Comparison of ENCODE assay signal across 13 mouse cellular contexts in the genomic region with DNA sequence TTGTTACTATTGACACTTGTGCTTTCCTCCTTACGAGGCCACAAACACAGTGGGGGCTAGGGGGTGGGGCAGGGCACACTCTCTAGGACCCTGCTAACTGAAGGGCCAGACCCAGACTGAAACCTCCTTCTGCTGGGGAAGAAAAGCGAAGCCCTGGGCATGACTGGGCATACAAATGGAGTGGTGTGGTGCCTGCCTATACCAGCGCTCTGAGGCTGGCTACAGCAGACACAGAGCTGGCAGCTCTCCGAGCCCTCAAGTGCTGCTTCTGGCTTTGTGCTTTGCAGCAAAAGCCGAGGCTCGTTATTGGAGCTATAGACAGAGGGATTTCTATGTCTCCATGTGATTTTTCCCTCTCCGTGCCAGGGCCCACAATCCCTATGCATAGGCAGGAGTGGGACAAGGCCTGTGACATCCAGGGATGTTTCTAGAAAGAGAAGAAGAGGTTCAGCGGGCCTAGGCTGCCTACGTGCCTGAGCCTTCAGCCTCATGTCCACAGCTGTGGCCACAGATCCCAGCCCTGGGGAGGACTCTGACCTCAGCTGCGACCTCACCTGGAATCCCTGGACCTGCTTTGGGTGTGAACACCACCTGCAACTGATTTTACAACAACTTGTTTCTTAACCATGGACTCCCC. TPM values are rescaled to one million over a fixed set of nuclear protein-coding genes. Genes with fewer than 3 reads are reported as not detected.
DNase-seq lines count a peak whose midpoint lies in the region; ATAC-seq and TF ChIP-seq lines count a peak whose summit lies in the region.
"Had no signal": no experiment of that assay in that cellular context is flagged by ENCODE, and none has a peak within 500 bp of the region (broad histone marks: within the 10 kb centered on the region; RNA-seq: fewer than 3 reads in every experiment).

No protein-coding gene starts in this region.

- no peak for DNase-seq in heart, embryonic 10.5 days (ENCODE audit: low spot score)
- no peak for DNase-seq in heart, adult 8-10 months (ENCODE audit: low spot score)
- no peak for DNase-seq in embryonic facial prominence, embryonic 10.5 days (ENCODE audit: low spot score)
- peak; percentile 91 for DNase-seq in forebrain, embryonic 14.5 days (ENCODE audit: low spot score)
- no peak for DNase-seq in limb, embryonic 14.5 days (ENCODE audit: low spot score)
- DNase-seq in thymus, postnatal 36 days = no peak
- no peak for DNase-seq in lung, postnatal 10 days
- DNase-seq in urinary bladder, postnatal 36 days (ENCODE audit: low spot score in 2 of 2) = no peak
- DNase-seq: adrenal gland, postnatal 25 days; cerebellum, adult 9-10 months had no signal

- 80% methylated on average over 10 of the region's 10 CpGs for WGBS in heart, embryonic 10.5 days
- 69% methylated on average over 10 of the region's 10 CpGs for WGBS in embryonic facial prominence, embryonic 10.5 days
- WGBS in forebrain, embryonic 14.5 days = 50% methylated on average over 10 of the region's 10 CpGs
- WGBS in limb, embryonic 14.5 days = 61% methylated on average over 10 of the region's 10 CpGs

- H3K27ac ChIP-seq in heart, embryonic 10.5 days = 0 out of 2 replicates have a peak overlapping the region, but pooled peaks have one; percentile 10
- peak overlapping the region; percentile 85 for H3K27ac ChIP-seq in embryonic facial prominence, embryonic 10.5 days (replicated peaks)
- H3K27ac ChIP-seq in forebrain, embryonic 14.5 days (ENCODE audit: low read depth, low read length) = peak overlapping the region; percentile 83
- H3K27ac ChIP-seq in limb, embryonic 14.5 days (replicated peaks; ENCODE audit: low read depth, low read length) = peak overlapping the region; percentile 43
- H3K27ac ChIP-seq: intestine, embryonic 15.5 days; midbrain, embryonic 12.5 days had no signal

- no peak overlapping the region for H3K4me3 ChIP-seq in heart, embryonic 10.5 days
- no peak overlapping the region for H3K4me3 ChIP-seq in embryonic facial prominence, embryonic 10.5 days
- no peak overlapping the region for H3K4me3 ChIP-seq in forebrain, embryonic 14.5 days (ENCODE audit: low read depth, low read length)
- H3K4me3 ChIP-seq in limb, embryonic 14.5 days (replicated peaks; ENCODE audit: low read length) = no peak overlapping the region
- H3K4me3 ChIP-seq: intestine, embryonic 15.5 days; midbrain, embryonic 12.5 days had no signal

- no peak for TF ChIP-seq POLR2A in limb, embryonic 14.5 days (IDR thresholded peaks at IDR 0.05; ENCODE audit: borderline replicate concordance, extremely low read depth, insufficient read depth, insufficient read length)

- no peaks in the 10 kb centered on the region for H3K9me3 ChIP-seq in heart, embryonic 10.5 days
- H3K9me3 ChIP-seq in embryonic facial prominence, embryonic 10.5 days = no peaks in the 10 kb centered on the region
- H3K9me3 ChIP-seq in forebrain, embryonic 14.5 days (replicated peaks; ENCODE audit: control insufficient read depth, low read length) = no peaks in the 10 kb centered on the region
- no peaks in the 10 kb centered on the region for H3K9me3 ChIP-seq in limb, embryonic 14.5 days (ENCODE audit: control insufficient read depth, low read length)
- H3K9me3 ChIP-seq: intestine, embryonic 15.5 days; midbrain, embryonic 12.5 days had no signal

- no peak overlapping the region for H3K9ac ChIP-seq in forebrain, embryonic 14.5 days (ENCODE audit: low read length)
- H3K9ac ChIP-seq in limb, embryonic 14.5 days (ENCODE audit: low read depth, low read length, severe bottlenecking) = no peak overlapping the region
- H3K9ac ChIP-seq: intestine, embryonic 15.5 days; midbrain, embryonic 12.5 days had no signal

- peaks cover 73% of the 10 kb centered on the region for H3K27me3 ChIP-seq in heart, embryonic 10.5 days (ENCODE audit: insufficient read depth, poor library complexity, severe bottlenecking)
- H3K27me3 ChIP-seq in embryonic facial prominence, embryonic 10.5 days (replicated peaks; ENCODE audit: low read depth, poor library complexity, severe bottlenecking) = peaks cover 99% of the 10 kb centered on the region
- H3K27me3 ChIP-seq in forebrain, embryonic 14.5 days (replicated peaks; ENCODE audit: control insufficient read depth, insufficient read depth, low read length) = no peaks in the 10 kb centered on the region
- H3K27me3 ChIP-seq in limb, embryonic 14.5 days (ENCODE audit: control insufficient read depth, insufficient read depth, low read length) = no peaks in the 10 kb centered on the region

- no peaks in the 10 kb centered on the region for H3K36me3 ChIP-seq in heart, embryonic 10.5 days
- H3K36me3 ChIP-seq in embryonic facial prominence, embryonic 10.5 days (replicated peaks) = no peaks in the 10 kb centered on the region
- H3K36me3 ChIP-seq in forebrain, embryonic 14.5 days (ENCODE audit: control insufficient read depth, insufficient read depth, low read length) = no peaks in the 10 kb centered on the region
- H3K36me3 ChIP-seq in limb, embryonic 14.5 days (ENCODE audit: control insufficient read depth, insufficient read depth, low read length) = no peaks in the 10 kb centered on the region
- H3K36me3 ChIP-seq: intestine, embryonic 15.5 days; midbrain, embryonic 12.5 days had no signal

- no peak overlapping the region for H3K4me2 ChIP-seq in forebrain, embryonic 14.5 days (ENCODE audit: low read length)
- H3K4me2 ChIP-seq in limb, embryonic 14.5 days (replicated peaks; ENCODE audit: low read depth, low read length, severe bottlenecking) = no peak overlapping the region
- H3K4me2 ChIP-seq: heart, embryonic 11.5 days; intestine, embryonic 15.5 days; midbrain, embryonic 12.5 days had no signal

- ATAC-seq in forebrain, embryonic 14.5 days = peak; percentile 80
- no peak for ATAC-seq in limb, embryonic 14.5 days (ENCODE audit: low FRiP score, low read depth)
- ATAC-seq: intestine, embryonic 15.5 days had no signal

- peaks cover 25% of the 10 kb centered on the region for H3K4me1 ChIP-seq in heart, embryonic 10.5 days
- H3K4me1 ChIP-seq in embryonic facial prominence, embryonic 10.5 days = peaks cover 65% of the 10 kb centered on the region
- H3K4me1 ChIP-seq in forebrain, embryonic 14.5 days (ENCODE audit: control insufficient read depth, insufficient read depth, low read length) = peaks cover 20% of the 10 kb centered on the region
- peaks cover 8% of the 10 kb centered on the region; the same call in 1 of the 2 replicates for H3K4me1 ChIP-seq in limb, embryonic 14.5 days (ENCODE audit: control insufficient read depth, insufficient read depth, low read length)

RNA-seq across cellular contexts. Expression of a gene that starts 19.7 kb away (rescaled TPM):
- polyA plus RNA-seq in heart, embryonic 10.5 days (2016; fragmentation: Nextera tagmentation; extraction: Ambion mirVana) = 111 and 146 TPM in 2 replicates
- 10 to 100 TPM; 19.3 to 22.7 (median 20.8) TPM for total RNA-seq in heart, adult 8-10 months (2022)
- 181 and 185 TPM in 2 replicates for polyA plus RNA-seq in embryonic facial prominence, embryonic 10.5 days (2016; fragmentation: Nextera tagmentation; extraction: Ambion mirVana)
- polyA plus RNA-seq in forebrain, embryonic 14.5 days (2014; fragmentation: Nextera tagmentation; extraction: Ambion mirVana) = 328 and 377 TPM in 2 replicates
- polyA plus RNA-seq in limb, embryonic 14.5 days (2012; rRNA removed) = 104 and 120 TPM in 2 replicates
- 145 and 149 TPM in 2 replicates for polyA plus RNA-seq in limb, embryonic 14.5 days (2014; fragmentation: Nextera tagmentation; extraction: Ambion mirVana)

Comparison
In these comparisons a context has a peak if more than half of its experiments do, and no peak if none do; other contexts are left out.
1. H3K27ac ChIP-seq: peak in every context shown above with its lines; median percentile 85 in embryonic facial prominence, embryonic 10.5 days; 83 in forebrain, embryonic 14.5 days; 43 in limb, embryonic 14.5 days; 10 in heart, embryonic 10.5 days.